26 mouse cellular contexts compared by ENCODE assay signal in the genomic region with DNA sequence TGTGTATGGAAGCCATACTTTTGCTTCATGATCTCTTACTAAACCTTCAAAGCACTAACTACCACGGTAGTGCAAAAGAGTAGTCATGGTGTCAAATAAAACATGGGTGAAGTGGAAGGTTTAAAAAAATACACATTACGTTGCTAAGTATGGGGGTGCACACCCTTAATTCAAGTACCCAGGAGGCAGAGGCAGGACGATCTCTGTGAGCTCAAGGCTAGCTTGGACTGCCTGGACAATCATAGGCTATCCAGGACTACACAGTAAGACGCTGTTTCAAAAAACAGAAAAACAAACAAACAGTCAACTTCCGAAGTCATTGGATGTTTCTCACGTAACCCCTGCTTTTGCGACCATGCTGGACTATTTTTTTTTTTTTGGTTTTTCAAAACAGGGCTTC.
"Had no signal": no experiment of that assay in that cellular context is flagged by ENCODE, and none has a peak within 500 bp of the region (broad histone marks: within the 10 kb centered on the region; RNA-seq: fewer than 3 reads in every experiment).

No protein-coding gene starts in this region.

- DNase-seq: cerebellum, adult 2 months; cerebellum, adult 8-10 months; cerebellum, adult 9-10 months; cerebellum, adult 9-11 months; cerebellum, postnatal 10 days; cerebellum, postnatal 14 days; cerebellum, postnatal 25 days; cerebellum, postnatal 36 days; embryo, embryonic 11 days; forebrain, postnatal 0 days; gastrocnemius, adult 2 months; gastrocnemius, postnatal 10 days; gastrocnemius, postnatal 14 days; gastrocnemius, postnatal 25 days; gastrocnemius, postnatal 36 days; heart, adult 18-20 months; heart, adult 2 months had no signal

- H3K36me3 ChIP-seq: forebrain, embryonic 12.5 days; forebrain, embryonic 15.5 days had no signal

- H3K27ac ChIP-seq: embryonic facial prominence, embryonic 10.5 days; embryonic facial prominence, embryonic 12.5 days; embryonic facial prominence, embryonic 13.5 days; embryonic facial prominence, embryonic 15.5 days; forebrain, embryonic 10.5 days; forebrain, embryonic 12.5 days; forebrain, embryonic 13.5 days; forebrain, embryonic 15.5 days; gastrocnemius, adult 2 months; heart, adult 2 months had no signal

- H3K4me3 ChIP-seq: embryonic facial prominence, embryonic 10.5 days; embryonic facial prominence, embryonic 12.5 days; embryonic facial prominence, embryonic 13.5 days; embryonic facial prominence, embryonic 15.5 days; erythroblast, embryonic 14.5 days; forebrain, embryonic 10.5 days; forebrain, embryonic 12.5 days; forebrain, embryonic 13.5 days; forebrain, embryonic 15.5 days; gastrocnemius, adult 2 months; heart, adult 2 months had no signal

- H3K9me3 ChIP-seq: embryonic facial prominence, embryonic 10.5 days; embryonic facial prominence, embryonic 12.5 days; embryonic facial prominence, embryonic 13.5 days; embryonic facial prominence, embryonic 15.5 days; forebrain, embryonic 10.5 days; forebrain, embryonic 12.5 days; forebrain, embryonic 13.5 days; forebrain, embryonic 15.5 days had no signal

- H3K4me1 ChIP-seq: embryonic facial prominence, embryonic 10.5 days; embryonic facial prominence, embryonic 12.5 days; embryonic facial prominence, embryonic 13.5 days; embryonic facial prominence, embryonic 15.5 days; forebrain, embryonic 10.5 days; forebrain, embryonic 12.5 days; forebrain, embryonic 13.5 days; forebrain, embryonic 15.5 days had no signal

- H3K27me3 ChIP-seq: embryonic facial prominence, embryonic 12.5 days; embryonic facial prominence, embryonic 13.5 days; embryonic facial prominence, embryonic 15.5 days; forebrain, embryonic 12.5 days; forebrain, embryonic 13.5 days; forebrain, embryonic 15.5 days had no signal
